Mouse (Mus musculus): ENCODE measurements around the gene Krt78. TPM values are rescaled to one million over a fixed set of nuclear protein-coding genes. Genes with fewer than 3 reads are reported as not detected.

The Krt78 gene
- total RNA-seq, 2 experiments from 2014 or later = not detected

DNA sequence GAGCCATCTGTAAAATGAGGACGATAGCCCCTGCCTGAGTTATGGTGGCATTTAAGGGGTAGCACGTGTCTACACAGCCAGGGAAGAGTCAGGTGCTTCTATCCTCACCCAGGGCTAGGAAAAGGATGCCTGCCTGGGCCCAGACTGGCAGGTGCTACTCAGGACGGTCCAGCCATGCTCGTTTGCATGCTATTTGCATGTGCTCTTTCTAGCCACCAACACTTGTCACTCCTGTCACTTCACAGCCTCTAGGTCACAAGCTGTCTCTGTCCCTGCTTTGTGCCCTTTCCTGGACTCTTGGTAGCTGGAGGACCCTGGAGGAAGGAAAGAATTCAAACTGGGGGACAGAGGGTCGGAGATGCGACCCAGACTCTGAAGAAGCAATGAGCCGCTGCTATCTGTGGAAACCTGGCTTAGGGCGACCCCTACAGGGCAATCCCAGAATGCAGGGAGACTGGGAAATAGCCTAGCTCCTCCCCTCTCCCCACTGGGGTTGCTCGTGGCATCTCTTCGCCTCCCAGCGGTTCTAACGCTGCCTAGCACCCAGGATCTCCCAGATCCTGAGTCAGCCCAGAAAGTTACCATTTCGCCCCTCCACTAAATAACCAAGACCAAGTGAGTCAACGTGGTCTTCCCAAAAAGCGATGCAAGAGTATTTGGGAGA, 19.5 kb upstream of the Krt78 start:
- DNase-seq (ENCODE audit: low spot score) = peak; percentile 96

DNA sequence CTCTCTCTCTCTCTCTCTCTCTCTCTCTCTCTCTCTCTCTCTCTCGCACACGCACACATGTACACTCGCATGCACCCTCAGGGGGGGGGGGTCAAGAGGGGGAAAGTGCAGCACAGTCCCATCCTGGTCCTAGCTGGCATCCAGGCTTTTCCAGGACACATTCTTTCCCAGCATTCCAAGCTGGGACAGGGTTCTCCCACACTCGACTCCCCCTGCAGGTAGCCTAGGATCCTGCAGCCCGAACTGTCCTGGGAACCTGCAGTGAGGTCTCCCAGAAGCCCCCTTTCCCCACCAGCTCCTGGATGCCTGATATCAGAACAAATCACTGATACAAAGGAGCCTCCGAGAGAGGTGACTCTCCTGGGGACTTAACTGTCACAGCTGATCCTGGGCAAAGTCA, 16.4 kb upstream of the Krt78 start:
- no peak for DNase-seq (ENCODE audit: low spot score)

DNA sequence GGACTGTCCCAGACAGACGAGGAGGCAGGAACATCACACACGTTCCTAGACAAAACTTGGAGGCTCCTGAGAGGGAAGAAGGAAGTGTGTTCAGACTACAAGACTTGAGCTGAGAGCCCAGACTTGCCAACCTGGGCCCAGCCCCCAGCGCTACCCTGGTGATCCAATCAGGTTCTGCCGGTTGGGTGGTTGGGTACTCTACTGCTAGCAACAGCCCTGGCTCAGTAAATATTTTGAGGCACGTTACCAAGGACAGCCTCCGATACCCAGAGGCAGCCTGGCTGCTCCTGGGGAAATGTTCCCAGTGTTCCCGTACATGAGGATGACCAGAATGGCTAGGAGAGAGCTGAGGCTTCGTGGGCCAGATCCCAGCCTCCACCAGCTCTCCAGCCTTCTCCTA, 12.7 kb upstream of the Krt78 start:
- no peak for DNase-seq (ENCODE audit: low spot score)

DNA sequence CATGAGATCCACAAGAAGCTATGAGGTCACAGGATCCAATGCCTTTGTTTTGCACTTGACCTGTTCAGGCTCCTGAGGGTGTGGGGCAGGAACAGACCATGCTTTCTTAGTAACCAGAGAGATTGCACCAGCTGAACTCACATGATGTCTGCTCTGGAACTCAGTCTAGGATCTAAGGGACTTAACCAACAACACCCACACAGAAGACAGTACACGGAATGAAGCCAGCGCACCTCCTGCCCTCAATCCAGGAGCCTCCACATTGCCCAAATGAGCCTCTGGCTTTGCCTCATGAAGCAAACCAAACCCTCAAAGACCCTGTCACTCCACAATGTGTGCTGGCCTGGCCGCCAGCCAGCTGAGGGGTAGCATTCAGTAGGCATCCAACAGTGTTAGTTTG, 4.8 kb upstream of the Krt78 start:
- no peak for DNase-seq (ENCODE audit: low spot score)

DNA sequence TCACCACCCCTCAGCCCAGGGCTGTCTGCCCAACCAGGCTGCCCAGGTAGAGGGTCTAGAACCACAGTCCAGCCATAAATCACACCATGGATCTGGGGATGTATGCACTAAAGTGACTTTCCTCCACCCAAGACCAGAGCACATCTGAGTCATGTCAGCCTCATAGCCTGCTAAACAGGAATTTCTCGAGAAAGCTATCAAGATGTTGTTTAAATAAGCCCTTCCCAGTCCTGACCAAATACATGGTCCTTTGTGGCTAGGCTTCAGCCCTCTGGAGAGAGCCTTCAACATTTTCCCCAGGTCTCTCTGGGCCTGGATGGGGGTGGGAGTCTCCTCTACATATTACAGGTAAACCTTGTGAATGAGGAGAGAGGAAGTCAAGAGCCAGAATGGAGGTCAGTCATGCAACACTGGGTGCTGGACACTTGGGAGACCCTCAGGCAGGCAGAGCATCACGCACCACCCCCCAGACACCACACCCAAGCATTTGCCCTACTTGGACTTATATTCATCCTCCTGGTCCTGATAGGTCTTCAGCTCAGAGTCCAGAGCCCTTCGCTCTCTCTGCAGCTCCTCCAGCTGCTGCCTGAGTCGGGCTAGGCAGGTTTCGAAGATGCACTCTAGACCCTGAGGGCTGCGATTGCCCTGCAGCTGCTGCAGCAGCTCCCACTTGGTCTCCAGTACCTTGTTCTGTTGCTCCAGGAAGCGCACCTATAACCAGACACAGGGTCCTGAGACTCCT, 1.2 kb downstream of the Krt78 start:
- DNase-seq (ENCODE audit: low spot score) = no peak

DNA sequence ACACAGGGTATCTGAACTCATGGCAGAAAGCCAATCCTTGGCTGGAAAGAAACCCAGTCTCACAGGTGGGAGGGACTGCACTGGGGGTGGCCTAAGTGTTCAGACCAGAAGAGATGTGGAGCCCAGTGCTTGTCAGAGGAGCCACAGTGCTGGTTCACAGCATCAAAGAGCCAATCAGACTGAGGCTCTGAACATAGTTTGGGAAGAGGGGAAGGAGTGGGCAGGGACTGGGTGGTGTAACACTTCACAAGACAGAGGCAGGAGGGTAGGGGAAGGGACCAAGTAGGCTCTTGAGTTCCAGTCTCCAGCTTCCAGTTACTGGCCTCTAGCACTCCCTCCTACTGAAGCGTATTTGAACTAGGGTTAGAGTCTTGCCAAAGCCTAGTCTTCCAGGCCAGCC, 8.7 kb downstream of the Krt78 start:
- no peak for DNase-seq (ENCODE audit: low spot score)

DNA sequence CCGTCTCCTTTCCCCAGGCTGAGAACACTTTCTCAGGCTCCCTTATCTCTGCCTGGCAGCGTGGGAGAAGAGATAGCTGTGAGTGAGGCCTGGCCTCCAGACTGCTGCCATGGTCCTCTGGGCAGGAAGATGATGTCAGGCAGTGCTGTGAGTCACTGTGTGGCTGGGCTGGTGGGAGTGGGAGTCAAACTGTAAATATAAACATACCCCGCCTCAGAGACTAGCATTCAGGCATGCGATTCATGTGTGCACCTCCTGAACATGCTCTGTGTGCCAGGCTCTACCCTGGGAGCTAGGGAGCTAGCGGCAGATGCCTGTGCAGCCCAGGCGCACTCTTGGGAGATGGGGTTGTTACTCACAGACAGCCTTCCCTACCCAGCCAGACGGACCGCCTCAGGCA, 12.1 kb downstream of the Krt78 start:
- no peak for DNase-seq (ENCODE audit: low spot score)

DNA sequence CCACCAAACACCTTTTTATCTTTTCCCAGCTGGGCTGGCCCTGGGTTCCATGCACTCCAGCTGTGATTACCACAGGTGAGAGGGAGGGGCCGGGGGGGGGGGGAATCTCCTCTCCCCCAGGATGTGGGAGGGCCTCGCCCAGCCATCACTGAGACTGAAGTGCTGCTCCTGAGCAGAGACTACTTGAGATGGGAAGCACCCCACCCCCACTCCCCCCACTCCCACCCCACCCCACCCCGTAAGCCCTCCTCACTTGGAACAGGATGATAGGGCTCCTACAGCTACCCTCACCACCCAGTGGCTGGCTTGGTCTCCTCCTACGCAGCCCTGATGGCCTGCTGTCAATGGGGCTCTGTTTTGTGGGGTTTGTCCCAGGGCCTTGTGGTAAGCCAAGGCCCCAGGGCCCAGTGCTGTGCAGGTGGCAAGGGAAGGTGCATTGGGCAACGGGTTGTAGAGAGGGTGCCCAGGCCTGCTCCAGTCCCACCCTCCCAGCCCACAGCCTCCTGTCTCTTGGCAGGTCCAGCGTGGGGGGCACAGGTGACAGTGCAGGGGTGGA, 13.7 kb downstream of the Krt78 start, which contains the start of gene Krt79:
Gene Krt79, minus strand, starts transcription at position 51 of the 556 bp plus-strand sequence.
- DNase-seq (ENCODE audit: low spot score) = no peak

DNA sequence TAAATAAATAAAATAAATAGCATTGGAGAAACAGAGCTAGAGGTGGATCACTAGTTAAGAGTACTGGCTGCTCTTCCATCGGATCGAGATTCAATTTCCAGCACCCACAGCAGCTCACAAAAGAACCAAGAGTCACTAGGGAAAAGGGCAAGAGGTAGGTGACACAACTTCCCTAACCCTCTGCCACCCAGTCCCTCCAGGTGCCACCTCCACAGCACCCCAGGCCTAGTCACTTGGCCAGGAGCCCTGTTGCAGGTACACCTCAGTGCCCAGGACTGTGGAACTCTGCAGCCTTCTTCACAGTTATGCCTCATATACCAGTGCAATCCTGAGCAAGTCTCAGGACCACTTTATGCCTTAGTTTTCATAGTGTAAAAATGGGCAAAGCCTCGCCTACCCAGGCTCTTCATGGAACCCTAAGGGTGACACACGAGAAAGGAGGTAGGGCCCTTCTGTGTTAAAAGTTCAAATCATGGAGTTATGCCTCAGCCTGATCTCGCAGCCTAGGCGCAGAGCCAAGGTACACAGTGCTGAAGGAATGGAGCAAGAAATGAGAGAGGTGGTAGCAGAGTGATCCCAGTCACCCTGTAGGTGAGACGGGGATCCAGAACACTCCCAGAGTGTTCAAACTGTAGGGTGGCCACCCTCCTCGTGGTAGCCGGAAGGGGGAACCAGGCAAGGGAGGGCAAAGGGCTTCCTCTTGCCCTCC, 15.3 kb downstream of the Krt78 start:
- no peak for DNase-seq (ENCODE audit: low spot score)

DNA sequence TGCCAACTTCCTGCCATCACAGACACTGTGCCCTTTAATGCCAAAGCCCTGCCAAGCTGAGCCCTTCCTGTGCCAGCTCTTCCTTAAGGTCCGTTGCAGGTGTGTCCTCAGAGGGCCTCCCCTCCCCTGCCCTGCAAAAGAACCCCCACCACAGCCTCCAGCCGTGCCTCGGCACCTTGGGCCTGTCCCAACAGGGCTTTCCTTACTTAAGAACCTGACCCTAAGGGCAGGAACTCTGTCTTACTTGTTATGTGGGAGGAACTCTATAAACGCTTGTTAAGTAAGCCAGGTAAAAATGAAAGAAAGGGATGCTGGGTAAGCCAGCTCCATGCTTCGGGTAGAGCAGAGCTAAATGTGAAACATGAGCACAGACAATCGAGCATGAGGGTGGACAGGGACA, 21.1 kb downstream of the Krt78 start:
- no peak for DNase-seq (ENCODE audit: low spot score)

DNA sequence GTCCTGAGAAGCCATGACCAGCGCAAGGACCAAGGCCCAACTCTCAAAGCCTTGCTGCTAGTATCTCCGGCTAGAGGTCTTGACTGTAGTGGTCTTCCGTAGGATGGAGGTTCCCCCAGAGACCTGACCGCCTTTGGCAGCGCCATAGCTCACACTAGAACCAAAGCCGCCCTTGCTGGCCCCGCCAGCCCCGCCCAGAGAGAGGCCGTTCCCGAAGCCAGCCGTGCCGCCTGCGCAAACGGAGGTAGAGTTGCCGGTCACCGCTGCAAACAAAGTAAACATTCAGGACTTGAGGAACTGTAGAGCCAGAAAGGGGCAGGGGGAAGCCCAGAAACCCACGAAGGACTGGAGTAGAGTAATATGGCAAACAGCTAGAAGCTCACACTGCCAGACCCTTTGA, 24.4 kb downstream of the Krt78 start:
- DNase-seq (ENCODE audit: low spot score) = no peak

DNA sequence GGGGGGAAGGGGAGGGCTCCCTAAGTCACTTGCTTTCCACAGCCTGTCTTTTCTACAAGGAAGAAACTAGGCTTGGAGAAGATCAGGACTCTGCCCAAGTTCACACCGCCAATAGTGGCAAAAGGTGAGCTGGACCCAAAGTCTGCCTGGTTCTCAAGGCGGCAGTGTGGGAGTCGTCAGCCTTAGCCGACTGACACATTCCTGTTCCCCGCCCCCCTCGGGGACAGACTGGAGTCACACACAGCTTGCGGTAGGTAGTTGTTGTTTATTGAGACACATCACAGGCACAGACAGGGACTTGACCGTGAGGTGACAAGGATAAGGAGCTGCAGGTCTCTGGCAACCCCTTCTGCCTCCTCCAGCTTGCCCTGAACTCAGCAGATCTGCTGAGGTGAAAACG, 25.0 kb downstream of the Krt78 start:
- no peak for DNase-seq (ENCODE audit: low spot score)

DNA sequence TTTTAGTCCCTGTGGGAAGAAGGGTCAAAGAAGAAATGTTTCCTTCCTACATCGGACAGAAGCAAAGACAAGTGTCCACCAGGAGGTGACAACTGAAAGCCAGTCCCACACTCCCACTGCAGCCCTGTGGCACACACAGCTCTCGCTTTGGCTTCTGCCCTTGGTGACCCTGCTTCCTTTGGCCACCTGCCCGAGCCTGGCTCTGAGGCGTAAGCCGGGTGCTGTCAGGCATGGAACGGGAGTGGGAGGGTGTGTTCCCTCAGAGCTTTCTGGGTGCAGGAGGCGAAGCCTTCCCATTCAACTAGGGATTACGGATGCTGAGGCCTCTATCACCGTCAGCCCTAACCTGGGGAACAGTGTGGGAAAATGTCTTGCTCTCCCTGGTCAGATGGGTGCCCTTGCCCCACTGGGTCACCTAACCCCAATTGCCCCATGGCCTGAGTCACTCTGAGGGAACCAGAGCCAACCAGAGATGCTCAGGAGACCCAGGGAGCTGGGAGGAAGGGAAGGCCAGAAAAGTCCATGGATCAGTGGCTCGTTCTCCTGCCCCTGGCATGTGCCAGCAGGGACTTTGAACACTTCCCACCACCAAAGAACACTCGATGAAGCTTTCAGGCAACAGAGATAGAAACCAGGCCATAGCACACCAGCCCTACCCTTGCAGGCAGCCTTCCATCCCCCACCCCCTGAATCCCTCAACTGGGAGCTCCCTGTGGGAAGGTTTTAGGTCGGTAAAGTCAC, 26.6 kb downstream of the Krt78 start:
- DNase-seq (ENCODE audit: low spot score) = no peak

DNA sequence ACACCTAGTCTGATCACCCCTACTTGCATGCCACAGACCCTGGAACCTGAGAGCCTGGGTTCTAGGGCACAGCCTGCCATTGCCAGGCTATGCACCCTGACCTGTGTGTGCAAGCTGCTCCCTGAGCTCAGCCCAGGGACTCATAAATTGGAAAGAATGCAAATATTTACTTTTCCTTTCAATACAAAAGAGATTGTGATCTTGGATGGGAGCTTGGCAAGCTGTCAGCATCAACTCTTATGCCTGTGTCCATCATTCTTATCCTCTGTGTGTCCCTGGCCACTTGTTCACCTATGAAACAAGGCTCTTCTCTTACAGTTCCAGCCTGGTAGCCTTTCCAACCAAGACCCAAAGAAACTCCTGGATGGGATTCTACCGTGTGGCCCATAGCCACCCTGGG, 29.0 kb downstream of the Krt78 start:
- no peak for DNase-seq (ENCODE audit: low spot score)

DNA sequence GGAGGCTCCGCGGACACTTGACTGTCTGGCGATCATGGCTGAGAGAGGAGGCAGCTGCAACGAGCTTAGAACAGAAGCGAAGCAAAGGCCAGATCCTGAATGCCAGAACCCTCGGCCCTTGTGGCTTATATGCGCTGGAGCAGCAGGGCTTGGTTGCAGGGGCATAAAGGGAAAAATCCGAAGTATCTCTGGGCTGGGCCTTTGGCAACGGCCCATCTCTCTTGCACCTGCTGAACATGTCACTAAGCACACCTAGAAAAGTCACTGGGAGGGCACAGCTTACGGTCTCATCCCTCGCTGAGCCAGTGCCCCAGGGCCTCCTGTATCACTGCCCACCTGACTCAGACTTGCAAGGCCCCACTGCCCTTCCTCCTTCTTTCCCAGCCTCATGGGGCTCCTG, 29.5 kb downstream of the Krt78 start, which contains the start of gene Krt4:
Gene Krt4, minus strand, starts transcription at position 101 of the 400 bp plus-strand sequence.
- DNase-seq (ENCODE audit: low spot score) = no peak

DNA sequence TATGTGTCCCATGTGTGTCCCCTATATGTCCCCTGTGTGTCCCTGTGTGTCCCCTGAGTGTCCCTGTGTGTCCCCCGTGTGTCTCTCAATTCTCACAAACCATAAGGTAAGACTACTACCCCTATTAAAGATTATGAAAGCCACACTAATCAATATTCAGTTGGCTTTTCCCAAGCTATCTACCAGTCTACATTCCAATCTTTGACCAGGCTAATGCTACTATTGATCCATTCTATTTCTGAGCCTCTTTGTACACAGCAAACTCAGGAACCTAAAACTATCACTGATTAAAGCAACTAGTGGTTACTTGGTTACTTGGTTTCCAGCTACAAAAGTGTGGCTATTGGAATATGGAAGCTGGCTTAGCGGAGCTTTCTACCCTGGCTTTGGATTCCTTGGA, 31.8 kb downstream of the Krt78 start:
- DNase-seq (ENCODE audit: low spot score) = no peak

DNA sequence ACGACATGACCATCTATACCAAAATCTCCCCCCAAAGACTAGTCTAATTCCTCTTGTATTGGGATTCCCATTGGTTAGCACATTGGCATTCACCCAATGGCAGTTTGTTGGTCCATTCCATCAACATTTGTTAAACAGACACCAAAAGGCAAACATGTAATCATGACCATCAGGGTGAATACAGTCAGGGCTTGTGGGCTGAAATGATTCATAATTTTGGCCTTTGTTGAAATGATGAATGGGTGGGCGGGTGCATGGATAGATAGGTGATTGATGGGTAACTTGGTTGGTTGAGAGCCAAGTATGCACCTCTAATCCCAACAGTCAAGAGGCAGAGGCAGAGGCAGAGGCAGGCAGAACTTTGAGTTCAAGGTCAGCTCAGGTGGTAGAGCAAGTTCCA, 38.0 kb downstream of the Krt78 start:
- no peak for DNase-seq (ENCODE audit: low spot score)

DNA sequence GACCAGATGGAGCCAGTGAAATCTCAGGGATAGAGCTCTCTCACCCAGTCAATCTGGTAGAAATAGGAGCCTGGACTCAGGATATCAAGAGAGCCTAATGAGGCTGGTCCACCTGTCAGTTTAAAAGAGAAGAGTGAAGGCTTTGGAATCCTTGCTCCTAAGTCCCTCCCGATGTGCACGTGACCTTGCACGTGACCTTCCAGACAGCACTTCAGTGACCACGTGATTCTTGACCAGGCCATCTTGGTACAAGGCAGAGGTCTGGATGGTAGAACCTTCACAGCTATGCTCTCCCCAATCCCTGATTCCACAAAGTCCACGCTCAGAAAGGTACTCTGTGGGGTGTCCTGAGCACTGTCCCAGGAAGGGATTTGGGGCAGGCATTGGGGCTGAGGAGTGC, 49.2 kb downstream of the Krt78 start:
- DNase-seq (ENCODE audit: low spot score) = no peak

DNA sequence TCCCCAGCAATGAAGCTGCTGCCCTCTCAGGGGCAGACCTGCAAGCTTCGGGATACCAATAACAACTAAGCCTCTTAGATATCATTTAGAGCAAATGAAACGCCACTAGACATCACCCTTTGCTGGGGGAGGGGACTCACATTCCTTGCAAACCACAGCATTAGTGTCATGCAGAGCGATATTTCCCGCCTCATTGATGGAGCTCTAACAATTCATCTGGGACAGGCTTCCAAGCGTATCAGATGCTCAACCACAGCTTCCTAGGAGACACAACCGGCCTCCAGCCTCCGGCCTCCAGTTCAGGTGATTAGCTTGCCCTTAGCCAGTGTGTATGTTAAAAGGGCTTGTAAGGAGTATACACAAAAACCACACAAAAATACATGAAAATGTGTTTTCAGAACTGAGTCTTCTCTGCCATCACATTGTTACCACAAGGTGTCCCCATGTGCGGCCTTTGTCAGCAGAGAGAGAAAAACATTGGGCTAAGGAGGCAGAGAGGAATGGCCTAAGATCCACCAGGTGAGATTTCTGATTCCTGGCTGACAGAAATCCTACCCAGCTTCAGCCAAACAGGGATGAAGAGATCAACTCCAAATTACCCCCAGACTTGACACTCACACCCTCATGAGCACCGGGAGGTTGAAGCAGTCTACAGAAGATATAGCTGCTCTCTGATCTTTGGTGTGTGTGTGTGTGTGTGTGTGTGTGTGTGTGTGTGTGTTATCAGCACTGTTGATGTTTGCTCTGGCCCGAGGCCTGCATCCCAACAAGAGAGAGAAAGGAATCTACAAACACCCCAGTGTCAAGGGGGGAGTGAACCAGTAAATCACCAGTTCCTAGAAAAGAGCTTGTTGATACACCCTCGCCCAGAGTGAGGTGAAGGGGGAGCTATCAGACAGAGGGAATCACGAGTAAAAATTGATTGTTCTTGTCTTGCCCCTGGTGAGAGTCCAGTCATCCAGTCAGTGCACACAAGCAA, 51.6 kb downstream of the Krt78 start:
- no peak for DNase-seq (ENCODE audit: low spot score)

Data from gastrocnemius, adult 18-20 months (tissue).